Mouse (Mus musculus): ENCODE data around the gene Fbxo31. TPM values are rescaled to one million over a fixed set of nuclear protein-coding genes. Genes with fewer than 3 reads are reported as not detected.
A peak's percentile ranks its signal among the peaks of the same experiment; 100 is the strongest.

Fbxo31 gene
- total RNA-seq, 2 experiments from 2014 or later = 110 to 116 TPM

GRCm38 (mm10) chr8:121583653-121584052 lies 5.0 kb upstream of the Fbxo31 start:
- Histone ChIP-seq H3K27ac (peak overlapping the region; percentile 52), H3K4me3 (no peak overlapping the region)
- DNase-seq (ENCODE audit: low spot score in 2 of 2) = peak in 1 of 2 experiments; percentile 49
- TF ChIP-seq CTCF (conservative IDR thresholded peaks at IDR 0.05) = no peak

- H3K4me3 ChIP-seq = no peak overlapping the region
- DNase-seq (ENCODE audit: low spot score in 2 of 2) = no peak
- no peak for TF ChIP-seq CTCF (conservative IDR thresholded peaks at IDR 0.05)
- H3K27ac ChIP-seq = peak overlapping the region; percentile 25; the same call in 1 of the 2 replicates
Measured at GRCm38 (mm10) chr8:121580465-121580864, 1.9 kb upstream of the Fbxo31 start.

DNA sequence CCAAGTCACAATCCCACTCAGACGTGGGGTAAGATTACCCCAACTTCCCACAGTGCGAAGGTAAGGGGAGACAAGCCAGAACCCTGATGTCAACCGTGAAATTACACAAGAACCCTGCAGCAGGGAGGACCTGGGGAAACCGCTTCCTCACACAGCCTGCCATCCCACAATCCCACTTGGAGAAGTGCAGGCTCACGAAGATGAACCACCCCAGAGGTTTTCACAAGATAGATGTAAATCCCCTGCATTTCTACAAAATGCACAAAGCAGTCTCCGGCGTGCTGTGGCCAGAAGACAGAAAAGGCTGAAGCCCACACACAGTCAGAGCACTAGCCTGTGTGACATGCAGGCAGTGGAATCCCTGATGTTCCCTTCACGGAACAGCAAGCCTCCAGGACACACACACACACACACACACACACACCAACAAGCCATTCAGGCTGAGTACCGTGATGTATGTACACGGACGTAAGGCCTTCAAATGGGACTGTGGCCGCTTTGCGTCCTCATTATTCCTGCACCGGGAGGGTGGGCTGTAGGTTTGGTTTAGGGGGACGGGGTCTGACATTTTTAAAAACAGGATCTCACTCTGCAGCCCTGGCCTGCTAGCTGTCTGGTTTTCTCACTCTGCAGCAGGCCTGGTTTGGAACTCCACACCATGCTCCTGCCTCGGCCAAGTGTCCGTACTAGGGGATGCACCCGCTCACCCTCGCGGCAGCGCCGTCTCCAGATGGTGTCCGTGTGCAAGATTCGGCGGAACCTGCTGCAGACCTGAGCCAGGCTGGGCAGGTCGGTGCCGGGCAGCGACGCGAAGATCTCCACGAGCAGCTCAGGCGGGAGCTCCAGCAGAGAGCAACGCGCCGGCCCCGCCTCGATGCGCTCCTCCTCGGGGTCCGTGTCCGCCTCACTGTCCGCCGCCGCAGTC lies 593 bp downstream of the Fbxo31 start:
- DNase-seq (ENCODE audit: low spot score in 2 of 2) = no peak
- H3K27ac ChIP-seq = peak overlapping the region; percentile 94
- H3K4me3 ChIP-seq = peak overlapping the region; percentile 92
- no peak for TF ChIP-seq CTCF (conservative IDR thresholded peaks at IDR 0.05)

- Histone ChIP-seq H3K27ac (no peak overlapping the region), H3K4me3 (no peak overlapping the region)
- DNase-seq (ENCODE audit: low spot score in 2 of 2) = no peak
- no peak for TF ChIP-seq CTCF (conservative IDR thresholded peaks at IDR 0.05)
Measured at GRCm38 (mm10) chr8:121575661-121576060, 2.9 kb downstream of the Fbxo31 start.

DNA sequence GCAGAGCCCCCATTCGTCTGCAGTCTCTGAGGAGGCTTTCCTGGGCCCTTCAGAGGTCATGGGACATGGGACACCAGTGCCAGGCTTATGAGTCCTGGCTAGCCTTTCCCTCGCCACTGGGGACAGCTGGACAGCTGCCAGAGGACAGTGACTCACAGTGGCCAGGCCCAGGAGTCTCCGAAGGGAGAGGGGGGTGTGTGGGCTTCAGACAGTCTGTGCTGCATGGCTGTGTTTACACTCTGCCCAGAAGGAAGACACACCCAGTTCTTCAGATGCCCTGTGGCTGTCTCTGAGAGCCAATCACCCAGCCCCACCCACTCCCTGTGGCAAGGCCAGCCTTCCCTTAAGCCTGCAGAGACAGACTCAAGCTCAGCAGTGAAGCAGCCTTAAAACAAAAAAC lies 5.3 kb downstream of the Fbxo31 start:
- TF ChIP-seq CTCF (conservative IDR thresholded peaks at IDR 0.05) = peak; percentile 18; the same call in 1 of the 2 replicates
- DNase-seq (ENCODE audit: low spot score in 2 of 2) = no peak

DNA sequence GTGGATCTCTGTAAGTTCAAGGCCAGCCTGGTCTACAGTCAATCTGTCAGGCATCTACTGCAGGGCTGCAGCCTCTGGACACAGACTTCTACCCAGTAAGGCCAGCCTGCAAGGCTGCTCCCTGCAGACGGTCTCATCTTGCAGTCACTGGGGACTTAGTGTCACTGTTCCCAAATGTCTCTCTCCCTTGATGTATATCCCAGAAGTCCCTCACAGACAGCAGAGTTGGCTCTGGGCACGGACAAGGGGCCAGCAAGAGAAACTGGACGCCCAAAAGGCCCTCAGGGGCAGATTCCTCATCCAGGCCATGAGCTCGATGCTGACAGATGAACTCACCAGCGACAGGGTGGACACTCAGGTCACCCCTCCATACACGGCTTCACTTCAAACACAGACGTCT lies 6.5 kb downstream of the Fbxo31 start:
- Histone ChIP-seq H3K4me3 (no peak overlapping the region), H3K27ac (no peak overlapping the region)
- TF ChIP-seq CTCF (conservative IDR thresholded peaks at IDR 0.05) = no peak
- DNase-seq (ENCODE audit: low spot score in 2 of 2) = no peak

More for the DNA sequence above, 5.3 kb downstream of the Fbxo31 start:
- Histone ChIP-seq H3K4me3 (no peak overlapping the region), H3K27ac (no peak overlapping the region)

GRCm38 (mm10) chr8:121570801-121571200 lies 7.8 kb downstream of the Fbxo31 start:
- TF ChIP-seq CTCF (conservative IDR thresholded peaks at IDR 0.05) = no peak
- DNase-seq (ENCODE audit: low spot score in 2 of 2) = no peak
- Histone ChIP-seq H3K27ac (no peak overlapping the region), H3K4me3 (no peak overlapping the region)

- DNase-seq (ENCODE audit: low spot score in 2 of 2) = peak in 1 of 2 experiments; percentile 41
- peak overlapping the region; percentile 28; the same call in 1 of the 2 replicates for H3K27ac ChIP-seq
- no peak overlapping the region for H3K4me3 ChIP-seq
- no peak for TF ChIP-seq CTCF (conservative IDR thresholded peaks at IDR 0.05)
Measured at GRCm38 (mm10) chr8:121570335-121570734, 8.3 kb downstream of the Fbxo31 start.

DNA sequence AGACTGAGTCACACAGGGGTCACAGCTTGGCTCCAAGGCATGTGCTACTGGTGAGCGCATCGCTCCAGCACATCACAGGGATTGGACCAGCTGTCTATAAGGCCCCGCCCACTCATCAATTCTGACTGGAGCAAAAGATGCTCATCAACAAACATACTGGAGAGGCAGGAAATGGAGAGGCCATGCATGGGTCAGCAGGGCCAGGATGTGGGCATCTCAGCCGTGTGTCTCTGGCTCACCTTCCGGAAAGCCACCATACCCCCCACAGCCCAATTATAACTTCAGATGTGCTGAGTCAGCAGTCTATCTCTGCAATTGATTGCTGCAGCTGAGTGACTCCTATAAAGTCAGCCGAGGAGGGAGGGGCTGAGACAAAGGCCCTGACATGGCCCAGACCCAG lies 10.3 kb downstream of the Fbxo31 start:
- TF ChIP-seq CTCF (conservative IDR thresholded peaks at IDR 0.05) = no peak
- DNase-seq (ENCODE audit: low spot score in 2 of 2) = no peak
- no peak overlapping the region for H3K4me3 ChIP-seq
- H3K27ac ChIP-seq = no peak overlapping the region

- TF ChIP-seq CTCF (conservative IDR thresholded peaks at IDR 0.05) = no peak
- H3K27ac ChIP-seq = no peak overlapping the region
- no peak overlapping the region for H3K4me3 ChIP-seq
- no peak for DNase-seq (ENCODE audit: low spot score in 2 of 2)
Measured at GRCm38 (mm10) chr8:121563701-121564100, 14.9 kb downstream of the Fbxo31 start.

GRCm38 (mm10) chr8:121562941-121563351 lies 15.7 kb downstream of the Fbxo31 start:
- Histone ChIP-seq H3K4me3 (no peak overlapping the region), H3K27ac (peak overlapping the region; percentile 11; the same call in 1 of the 2 replicates)
- TF ChIP-seq CTCF (conservative IDR thresholded peaks at IDR 0.05) = no peak
- no peak for DNase-seq (ENCODE audit: low spot score in 2 of 2)

DNA sequence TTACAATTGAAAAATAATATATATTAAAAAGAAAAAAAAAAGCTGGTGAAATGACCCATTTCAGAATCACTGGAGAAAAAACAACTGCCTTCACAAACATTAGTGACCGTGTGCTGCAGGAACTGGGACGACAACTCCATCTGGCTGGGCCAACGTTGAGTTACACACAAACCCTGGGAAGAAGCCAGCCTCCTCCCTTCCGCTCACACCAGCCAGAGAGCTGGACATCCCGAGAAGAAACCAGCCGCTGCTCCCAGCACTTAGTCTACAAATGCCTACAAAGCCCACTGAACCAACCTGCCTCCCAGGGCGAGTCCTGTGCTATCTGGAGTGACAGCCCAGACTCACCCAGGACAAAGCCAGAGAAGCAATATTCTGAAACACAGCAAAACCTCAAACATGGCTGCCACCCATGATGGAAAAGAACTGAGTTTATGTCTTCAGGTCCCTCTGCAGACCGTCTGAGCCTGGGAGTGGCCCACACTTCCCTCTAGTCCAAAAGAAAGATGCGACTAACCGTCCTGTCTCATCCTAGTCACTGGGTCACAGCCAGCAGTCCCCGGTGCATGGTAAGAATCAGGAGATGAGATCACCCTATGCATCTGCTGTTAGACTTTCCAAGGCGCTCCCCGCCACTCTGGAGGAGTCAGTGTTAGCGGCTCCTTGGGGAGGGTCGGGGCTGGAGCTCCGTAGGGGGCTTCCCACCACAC lies 16.8 kb downstream of the Fbxo31 start:
- no peak for TF ChIP-seq CTCF (conservative IDR thresholded peaks at IDR 0.05)
- Histone ChIP-seq H3K27ac (peak overlapping the region; percentile 11), H3K4me3 (no peak overlapping the region)
- DNase-seq (ENCODE audit: low spot score in 2 of 2) = no peak

GRCm38 (mm10) chr8:121560432-121561100 lies 18.0 kb downstream of the Fbxo31 start:
- no peak for TF ChIP-seq CTCF (conservative IDR thresholded peaks at IDR 0.05)
- no peak for DNase-seq (ENCODE audit: low spot score in 2 of 2)
- no peak overlapping the region for H3K27ac ChIP-seq
- H3K4me3 ChIP-seq = no peak overlapping the region
